Mouse (Mus musculus): ENCODE data around the gene Mical1. TPM values are rescaled to one million over a fixed set of nuclear protein-coding genes. Genes with fewer than 3 reads are reported as not detected.
"Not testable (repeated sequence)": the region's sequence is repeated elsewhere in the genome, so short reads cannot be mapped to it uniquely, and the experiment has no call there.

Mical1 gene
- total and polyA plus RNA-seq, 3 experiments, result 1.3 to 15.7 TPM; not detected in 1

- DNase-seq (ENCODE audit: low read depth, low spot score), result no peak
- Histone ChIP-seq H3K4me1 (ENCODE audit: control insufficient read depth in 1 of 2, insufficient read depth in 2 of 2, low read length in 2 of 2) (no peaks in the 10 kb centered on the region), H3K79me2 (ENCODE audit: control insufficient read depth, insufficient read depth, low read length, poor library complexity) (no peaks in the 10 kb centered on the region), H3K9ac (ENCODE audit: control insufficient read depth, low read depth, low read length, poor library complexity, severe bottlenecking) (no peak overlapping the region), H3K9me3 (replicated peaks; ENCODE audit: insufficient read depth, low read length) (no peaks in the 10 kb centered on the region), H3K27ac (ENCODE audit: control insufficient read depth, low read depth, low read length) (no peak overlapping the region), H3K27me3 (ENCODE audit: control insufficient read depth in 1 of 2, insufficient read depth in 2 of 2, low read length in 2 of 2) (no peaks in the 10 kb centered on the region; a peak in 3 of 4 replicates), H3K36me3 (ENCODE audit: control insufficient read depth in 1 of 2, insufficient read depth in 2 of 2, low read length in 2 of 2) (no peaks in the 10 kb centered on the region), H3K4me3 (ENCODE audit: control insufficient read depth in 1 of 2, insufficient read depth in 1 of 2, low read depth in 2 of 2, low read length in 2 of 2) (no peak overlapping the region)
- TF ChIP-seq USF2 (IDR thresholded peaks at IDR 0.05; ENCODE audit: borderline replicate concordance in 1 of 2, insufficient read depth in 1 of 2, low read depth in 1 of 2, low read length in 2 of 2) (no peak), ZNF384 (IDR thresholded peaks at IDR 0.05; ENCODE audit: low read depth, low read length) (no peak), MEF2A (IDR thresholded peaks at IDR 0.05; ENCODE audit: extremely low read depth, insufficient replicate concordance, low read depth, low read length, poor library complexity, severe bottlenecking) (no peak), SMC3 (IDR thresholded peaks at IDR 0.05; ENCODE audit: low read depth, low read length) (no peak), NRF1 (IDR thresholded peaks at IDR 0.05; ENCODE audit: insufficient read depth, low read depth, low read length, poor library complexity, severe bottlenecking) (no peak), POLR2AphosphoS2 (IDR thresholded peaks at IDR 0.05; ENCODE audit: low read length) (no peak)
Observed at GRCm38 (mm10) chr10:41500941-41501340, 24.8 kb downstream of the Mical1 start.

- Histone ChIP-seq H3K27ac (ENCODE audit: control insufficient read depth, low read depth, low read length) (no peak overlapping the region), H3K4me3 (ENCODE audit: control insufficient read depth in 1 of 2, insufficient read depth in 1 of 2, low read depth in 2 of 2, low read length in 2 of 2) (no peak overlapping the region), H3K36me3 (ENCODE audit: control insufficient read depth in 1 of 2, insufficient read depth in 2 of 2, low read length in 2 of 2) (no peaks in the 10 kb centered on the region), H3K4me1 (ENCODE audit: control insufficient read depth in 1 of 2, insufficient read depth in 2 of 2, low read length in 2 of 2) (no peaks in the 10 kb centered on the region), H3K27me3 (ENCODE audit: control insufficient read depth in 1 of 2, insufficient read depth in 2 of 2, low read length in 2 of 2) (peaks cover 2% of the 10 kb centered on the region in 2 experiments; a peak in 3 of 4 replicates), H3K79me2 (ENCODE audit: control insufficient read depth, insufficient read depth, low read length, poor library complexity) (no peaks in the 10 kb centered on the region), H3K9me3 (replicated peaks; ENCODE audit: insufficient read depth, low read length) (no peaks in the 10 kb centered on the region), H3K9ac (ENCODE audit: control insufficient read depth, low read depth, low read length, poor library complexity, severe bottlenecking) (no peak overlapping the region)
- TF ChIP-seq KAT2A (conservative IDR thresholded peaks at IDR 0.05; ENCODE audit: low read depth, low read length) (no peak), EP300 (IDR thresholded peaks at IDR 0.05; ENCODE audit: low read depth in 1 of 2, low read length in 2 of 2) (no peak), MYC (IDR thresholded peaks at IDR 0.05; ENCODE audit: low read depth, low read length) (no peak), TAL1 (IDR thresholded peaks at IDR 0.05; ENCODE audit: low read length) (no peak), USF2 (IDR thresholded peaks at IDR 0.05; ENCODE audit: borderline replicate concordance in 1 of 2, insufficient read depth in 1 of 2, low read depth in 1 of 2, low read length in 2 of 2) (no peak), USF1 (IDR thresholded peaks at IDR 0.05; ENCODE audit: low read depth, low read length) (no peak), CHD1 (IDR thresholded peaks at IDR 0.05; ENCODE audit: low read depth, low read length) (no peak)
- no peak for DNase-seq (ENCODE audit: low read depth, low spot score)
Observed at GRCm38 (mm10) chr10:41504996-41505395, 28.9 kb downstream of the Mical1 start.

GRCm38 (mm10) chr10:41505446-41505845 lies 29.3 kb downstream of the Mical1 start:
- not testable (repeated sequence) for H3K9me3 ChIP-seq (replicated peaks; ENCODE audit: insufficient read depth, low read length); H3K27ac ChIP-seq (ENCODE audit: control insufficient read depth, low read depth, low read length); H3K27me3 ChIP-seq (ENCODE audit: control insufficient read depth in 1 of 2, insufficient read depth in 2 of 2, low read length in 2 of 2); H3K79me2 ChIP-seq (ENCODE audit: control insufficient read depth, insufficient read depth, low read length, poor library complexity); H3K4me1 ChIP-seq (ENCODE audit: control insufficient read depth in 1 of 2, insufficient read depth in 2 of 2, low read length in 2 of 2); H3K4me3 ChIP-seq (ENCODE audit: control insufficient read depth in 1 of 2, insufficient read depth in 1 of 2, low read depth in 2 of 2, low read length in 2 of 2); H3K9ac ChIP-seq (ENCODE audit: control insufficient read depth, low read depth, low read length, poor library complexity, severe bottlenecking); H3K36me3 ChIP-seq (ENCODE audit: control insufficient read depth in 1 of 2, insufficient read depth in 2 of 2, low read length in 2 of 2)
- TF ChIP-seq ZC3H11A (IDR thresholded peaks at IDR 0.05; ENCODE audit: low read depth, low read length) (peak; percentile 89), CTCF (IDR thresholded peaks at IDR 0.05 in 2 of 3, conservative IDR thresholded peaks at IDR 0.05 in 1 of 3; ENCODE audit: control insufficient read depth in 1 of 3, insufficient read depth in 1 of 3, low read depth in 2 of 3, low read length in 3 of 3, poor library complexity in 1 of 3, severe bottlenecking in 1 of 3) (peak; percentile 57 to 81 (median 80)), RAD21 (IDR thresholded peaks at IDR 0.05; ENCODE audit: low read depth, low read length) (peak; percentile 82), SMC3 (IDR thresholded peaks at IDR 0.05; ENCODE audit: low read depth, low read length) (peak; percentile 94)
- DNase-seq (ENCODE audit: low read depth, low spot score), result peak; percentile 76
